In the genomic region with DNA sequence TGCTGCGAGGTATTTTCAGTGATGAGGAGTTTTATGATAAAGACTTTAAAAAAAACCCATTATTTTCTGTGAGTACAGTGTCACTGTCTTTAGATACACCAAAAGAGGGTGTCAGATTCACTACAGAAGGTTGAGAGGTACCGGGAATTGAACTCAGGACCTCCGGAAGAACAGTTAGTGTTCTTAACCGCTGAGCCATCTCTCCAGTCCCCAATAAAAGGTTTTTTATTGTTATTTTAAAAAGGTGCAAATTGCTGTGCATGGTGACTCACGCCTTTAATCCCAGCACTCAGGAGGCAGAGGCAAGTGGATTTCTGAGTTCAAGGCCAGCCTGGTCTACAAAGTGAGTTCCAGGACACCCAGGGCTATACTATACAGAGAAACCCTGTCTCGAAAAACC, we compare ENCODE assay signal across 25 mouse cellular contexts. TPM values are rescaled to one million over a fixed set of nuclear protein-coding genes. Genes with fewer than 3 reads are reported as not detected.
"Had no signal": no experiment of that assay in that cellular context is flagged by ENCODE, and none has a peak within 500 bp of the region (broad histone marks: within the 10 kb centered on the region; RNA-seq: fewer than 3 reads in every experiment).

No protein-coding gene starts in this region.

- H3K4me1 ChIP-seq: lung, embryonic 15.5 days; midbrain, embryonic 10.5 days; midbrain, embryonic 12.5 days; neural tube, embryonic 13.5 days; neural tube, embryonic 15.5 days had no signal

- H3K27me3 ChIP-seq: lung, embryonic 15.5 days; midbrain, embryonic 12.5 days; neural tube, embryonic 13.5 days; neural tube, embryonic 15.5 days had no signal

- H3K9ac ChIP-seq: lung, embryonic 15.5 days; midbrain, embryonic 12.5 days; neural tube, embryonic 13.5 days; neural tube, embryonic 15.5 days had no signal

- DNase-seq: lung, adult 18-20 months; lung, postnatal 14 days; lung, postnatal 36 days; midbrain, embryonic 14.5 days; retina, postnatal 1 day; right cerebral cortex, adult 18-20 months; right cerebral cortex, postnatal 25 days; right cerebral cortex, postnatal 4 days; spleen, adult 18-20 months; thymus, adult 18-20 months; thymus, postnatal 14 days; thymus, postnatal 4 days had no signal

- ATAC-seq: midbrain, embryonic 16.5 days had no signal

- H3K9me3 ChIP-seq: lung, embryonic 15.5 days; midbrain, embryonic 10.5 days; midbrain, embryonic 12.5 days; neural tube, embryonic 13.5 days; neural tube, embryonic 15.5 days had no signal

- H3K36me3 ChIP-seq: lung, embryonic 15.5 days; midbrain, embryonic 10.5 days; midbrain, embryonic 12.5 days; neural tube, embryonic 13.5 days; neural tube, embryonic 15.5 days had no signal

- H3K27ac ChIP-seq: lung, embryonic 15.5 days; macrophage; midbrain, embryonic 10.5 days; midbrain, embryonic 12.5 days; neural tube, embryonic 13.5 days; neural tube, embryonic 15.5 days had no signal

- H3K4me3 ChIP-seq: lung, embryonic 15.5 days; midbrain, embryonic 10.5 days; midbrain, embryonic 12.5 days; myocyte; neural tube, embryonic 13.5 days; neural tube, embryonic 15.5 days had no signal

- H3K4me2 ChIP-seq: lung, embryonic 15.5 days; midbrain, embryonic 12.5 days; neural tube, embryonic 13.5 days; neural tube, embryonic 15.5 days had no signal

RNA-seq across cellular contexts. Expression of gene Ccdc113, which starts 38.4 kb away (rescaled TPM):
- total RNA-seq: megakaryocyte progenitor cell, adult 5-6 weeks; megakaryocyte-erythroid progenitor cell, adult 5-6 weeks had no signal
- polyA plus RNA-seq: liver, embryonic 16.5 days; macrophage; myocyte; small intestine, adult 2 months; stomach, embryonic 14.5 days had no signal
